Mouse (Mus musculus) cerebellum, adult 11-12 months (tissue): ENCODE measurements around the gene Sfta2.

Source experiments
- DNase-seq: peaks from one replicate; pipeline ENCODE4 v3.0.0; 2022

Gene Sfta2

DNA sequence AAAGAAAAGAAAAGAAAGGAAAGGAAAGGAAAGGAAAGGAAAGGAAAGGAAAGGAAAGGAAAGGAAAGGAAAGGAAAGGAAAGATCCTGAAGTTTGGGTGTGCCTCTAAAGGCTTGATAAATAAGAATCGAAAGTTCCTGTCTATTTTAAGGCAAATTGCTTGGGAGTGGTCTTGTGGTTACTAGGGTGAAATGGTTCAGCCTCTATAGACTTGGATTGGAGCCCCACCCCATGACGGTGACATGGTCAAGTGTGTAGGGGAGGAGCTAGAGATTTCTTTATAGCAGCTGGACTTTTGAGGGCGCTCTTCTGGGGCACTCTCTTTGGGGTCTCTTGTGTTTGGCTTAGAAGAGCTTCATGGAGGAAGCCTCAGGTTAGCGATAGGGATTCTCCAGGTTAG lies 7.6 kb upstream of the Sfta2 start:
- DNase-seq: no peak

DNA sequence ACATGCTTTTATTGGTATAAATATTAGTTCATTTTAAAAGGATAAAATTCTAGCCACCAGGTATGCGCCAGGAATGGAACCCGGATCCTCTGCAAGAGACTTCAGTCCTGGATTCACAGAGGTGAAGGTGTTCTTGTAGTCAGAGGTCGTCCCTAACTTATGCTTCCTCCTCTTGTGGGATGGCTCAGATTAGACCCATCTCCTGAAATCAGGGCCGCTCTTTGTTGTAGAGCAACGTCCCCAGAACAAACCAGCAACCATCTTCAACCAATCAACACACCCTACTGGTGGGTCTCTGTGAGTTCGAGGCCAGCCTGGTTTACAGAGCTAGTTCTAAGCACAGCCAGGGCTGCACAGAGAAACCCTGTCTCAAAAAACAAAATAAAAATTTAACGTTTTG lies 6.9 kb upstream of the Sfta2 start:
- no peak for DNase-seq

DNA sequence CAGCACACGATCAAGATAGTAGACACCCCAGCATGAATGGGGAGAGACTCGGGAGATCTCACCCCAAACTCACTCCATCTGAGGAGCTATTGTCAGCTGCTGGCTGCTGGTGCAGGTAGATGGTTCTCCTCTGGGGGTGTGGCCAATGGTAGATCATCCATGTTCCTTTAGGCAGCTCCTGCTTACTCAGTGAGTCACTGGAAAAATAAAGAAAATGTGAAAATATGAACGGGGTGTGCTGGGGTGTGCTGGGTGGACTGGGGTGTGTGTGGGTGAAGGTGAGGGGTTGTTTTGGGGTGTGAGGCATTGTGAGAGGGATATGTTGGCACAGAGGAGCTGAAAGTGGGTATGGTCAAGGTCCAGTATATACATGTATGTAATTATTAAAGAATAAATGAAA lies 4.0 kb upstream of the Sfta2 start:
- DNase-seq: no peak

DNA sequence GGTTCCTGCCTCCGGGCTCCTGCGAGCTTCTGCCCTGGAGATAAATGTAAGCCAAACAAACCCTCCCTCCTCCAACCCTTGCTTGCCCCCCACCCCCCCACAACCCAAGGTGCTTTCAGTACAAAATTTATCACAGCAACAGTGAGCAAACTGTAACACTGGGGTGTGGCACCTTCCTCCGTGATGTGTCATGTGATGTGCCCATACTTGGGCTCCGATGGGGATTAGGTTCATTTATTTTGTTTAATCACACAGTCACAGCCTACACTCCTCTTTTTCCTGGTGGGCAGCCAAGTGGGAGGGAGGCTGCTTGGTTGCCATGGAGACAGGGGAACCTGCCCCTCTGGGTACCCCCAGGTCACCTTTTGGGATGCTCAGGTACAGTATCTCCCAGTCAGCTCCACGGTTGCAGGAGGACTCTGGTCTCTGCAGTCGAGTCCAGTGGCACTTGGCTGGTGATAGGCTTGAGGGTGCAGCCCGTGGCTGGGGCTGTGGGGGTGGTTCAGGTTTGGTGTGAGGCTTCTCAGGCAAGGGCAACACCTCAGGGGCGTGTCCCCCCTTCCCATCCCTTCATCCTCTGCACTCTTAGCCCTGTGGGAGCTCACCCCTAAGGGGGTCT lies 496 bp downstream of the Sfta2 start:
- DNase-seq: no peak

DNA sequence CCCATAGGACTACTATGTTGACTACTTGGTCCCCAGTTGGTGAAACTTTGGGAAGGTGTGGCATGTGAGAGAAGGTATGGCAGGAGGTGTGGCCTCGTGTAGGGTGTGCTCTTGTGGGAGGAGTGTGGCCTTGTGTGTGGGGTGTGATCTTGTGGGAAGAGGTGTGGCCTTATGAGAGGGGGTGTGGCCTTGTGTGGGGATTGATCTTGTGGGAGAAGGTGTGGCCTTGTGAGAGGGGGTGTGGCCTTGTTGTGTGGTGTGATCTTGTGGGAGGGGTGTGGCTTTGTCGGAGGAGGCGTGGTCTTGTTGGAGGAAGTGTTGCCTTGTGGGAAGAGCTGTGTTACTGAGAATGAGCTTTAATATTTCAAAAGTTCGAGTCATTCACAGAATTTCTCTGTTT lies 15.8 kb downstream of the Sfta2 start:
- no peak for DNase-seq

DNA sequence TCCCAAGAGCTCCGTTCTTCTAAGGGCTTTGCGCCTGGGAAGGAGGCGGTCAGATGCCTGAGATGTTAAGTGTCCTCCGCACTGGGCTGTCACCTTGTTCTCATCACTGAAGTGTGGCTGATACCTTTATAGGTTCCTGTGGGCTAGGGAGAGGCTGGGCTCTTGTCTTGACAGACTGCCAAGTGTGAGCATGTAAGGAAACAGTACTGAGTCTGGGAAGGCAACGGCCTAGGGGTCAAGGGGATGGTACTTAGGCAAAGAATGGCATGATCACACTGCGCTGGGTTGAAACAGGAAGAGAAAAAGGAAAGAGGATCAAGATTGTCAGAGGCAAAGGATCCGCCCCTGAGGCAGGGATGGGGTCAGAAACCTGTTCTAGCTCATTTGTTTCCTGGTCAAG lies 25.2 kb downstream of the Sfta2 start, which contains the start of gene Gm9573:
Gene Gm9573 (minus strand): TSS at position 101 of the 400 bp plus-strand sequence.
- no peak for DNase-seq

DNA sequence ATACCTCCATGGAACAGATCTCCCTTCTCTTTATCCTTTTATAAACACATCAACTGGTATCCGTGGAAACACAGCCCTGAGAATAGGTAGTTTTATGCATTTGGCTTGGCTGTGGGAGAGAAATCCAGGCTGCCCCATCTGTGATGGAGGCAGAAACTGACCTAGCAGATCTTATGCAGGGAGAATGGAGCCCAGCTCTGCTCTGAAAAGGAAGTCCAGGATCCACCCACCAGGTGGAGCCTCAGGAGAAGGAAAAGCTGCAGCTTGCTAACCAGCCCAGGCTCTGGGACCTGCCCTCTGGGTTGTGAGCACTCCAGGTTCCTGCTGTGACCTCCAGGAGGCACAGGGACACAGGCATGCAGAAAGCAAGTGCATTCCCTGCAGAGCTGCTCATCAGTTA lies 32.6 kb downstream of the Sfta2 start:
- peak; percentile 10 for DNase-seq

DNA sequence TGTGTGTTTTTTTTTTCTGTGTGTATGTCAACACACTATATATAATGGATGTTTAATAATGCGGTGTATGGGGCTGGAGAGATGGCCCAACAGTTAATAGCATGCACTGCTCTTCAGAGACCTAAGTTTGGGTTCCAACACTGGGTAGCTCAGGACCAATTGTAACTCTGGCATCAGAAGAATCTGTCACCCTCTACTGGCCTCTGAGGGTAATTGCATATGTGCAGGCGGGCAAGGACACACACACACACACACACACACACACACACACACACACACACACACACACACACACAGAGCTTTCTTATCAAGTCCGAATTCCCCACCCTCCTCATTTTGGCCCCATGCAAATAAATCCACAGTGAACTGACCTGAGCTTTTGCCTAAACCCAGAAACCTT lies 33.9 kb downstream of the Sfta2 start:
- DNase-seq: no peak

DNA sequence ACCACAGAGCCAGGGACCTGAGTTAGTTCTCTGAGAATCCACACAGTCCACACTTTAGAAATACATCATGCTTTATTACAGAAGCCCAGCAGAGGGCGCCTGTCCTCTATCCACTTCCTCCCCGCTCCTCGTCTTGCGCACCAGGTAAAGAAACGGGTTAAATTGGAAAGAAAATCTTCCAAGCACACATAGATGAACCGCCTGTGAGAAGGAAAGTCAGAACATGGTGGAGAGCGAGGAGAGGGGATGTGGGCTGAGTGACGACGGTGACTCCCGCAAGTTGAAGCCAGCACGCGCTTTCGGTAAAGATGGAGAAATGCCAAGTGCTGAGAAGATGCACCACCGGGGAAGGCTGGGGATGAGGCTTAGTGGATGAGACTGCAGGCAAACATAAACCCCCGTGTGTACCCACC lies 34.4 kb downstream of the Sfta2 start:
- DNase-seq: peak; percentile 71

DNA sequence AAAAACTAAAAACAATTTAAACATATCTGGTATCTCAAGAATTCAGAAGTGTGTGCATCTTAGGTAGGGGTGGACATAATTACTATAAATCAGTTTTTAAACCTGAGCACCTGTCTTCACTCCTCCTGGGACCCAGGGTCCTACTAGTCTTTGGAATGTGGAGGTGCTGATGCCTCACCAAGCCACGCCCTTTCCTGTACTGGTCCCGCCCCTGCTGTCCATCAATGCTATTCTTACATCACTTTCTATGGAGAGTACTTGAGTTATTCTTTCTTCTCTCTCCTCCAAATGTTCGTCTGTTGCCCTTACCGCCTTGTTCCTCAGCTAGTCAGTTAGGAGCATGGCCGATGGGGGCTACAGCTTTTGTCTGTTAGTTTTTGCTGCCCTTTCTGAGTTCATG lies 35.0 kb downstream of the Sfta2 start:
- peak; percentile 44 for DNase-seq

DNA sequence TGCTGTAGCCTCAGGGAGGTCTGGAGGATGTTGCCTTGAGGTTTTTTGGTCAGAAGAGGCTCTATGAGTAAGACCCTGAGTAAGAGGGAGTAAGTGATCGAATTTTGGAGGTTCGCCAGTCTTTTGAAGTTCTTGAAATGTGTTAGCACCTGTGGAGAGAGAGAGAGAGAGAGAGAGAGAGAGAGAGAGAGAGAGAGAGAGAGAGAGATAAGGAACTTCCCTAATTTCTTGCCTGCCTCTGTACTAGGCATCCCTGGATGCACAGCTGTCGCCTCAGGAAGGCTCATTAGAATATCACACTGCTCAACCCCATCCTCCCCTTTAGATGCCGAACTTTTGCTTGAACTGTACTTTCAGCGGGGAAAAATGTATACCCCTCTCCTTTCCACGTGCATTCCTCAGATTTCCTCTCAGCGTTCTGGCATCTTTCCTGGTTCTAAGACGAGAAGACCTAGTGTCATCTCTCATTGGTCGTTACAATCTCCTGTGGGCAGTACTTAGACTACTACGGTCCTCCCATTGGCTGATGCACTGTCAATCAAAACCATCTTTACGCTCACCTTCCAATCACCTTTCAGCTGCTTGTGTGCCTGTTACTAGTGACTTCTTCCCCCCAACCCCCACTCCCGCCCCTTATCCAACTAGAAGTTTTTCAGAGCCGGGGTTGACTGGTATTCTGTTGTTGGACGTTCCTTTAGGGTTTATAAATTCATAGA lies 37.3 kb downstream of the Sfta2 start:
- DNase-seq: no peak

DNA sequence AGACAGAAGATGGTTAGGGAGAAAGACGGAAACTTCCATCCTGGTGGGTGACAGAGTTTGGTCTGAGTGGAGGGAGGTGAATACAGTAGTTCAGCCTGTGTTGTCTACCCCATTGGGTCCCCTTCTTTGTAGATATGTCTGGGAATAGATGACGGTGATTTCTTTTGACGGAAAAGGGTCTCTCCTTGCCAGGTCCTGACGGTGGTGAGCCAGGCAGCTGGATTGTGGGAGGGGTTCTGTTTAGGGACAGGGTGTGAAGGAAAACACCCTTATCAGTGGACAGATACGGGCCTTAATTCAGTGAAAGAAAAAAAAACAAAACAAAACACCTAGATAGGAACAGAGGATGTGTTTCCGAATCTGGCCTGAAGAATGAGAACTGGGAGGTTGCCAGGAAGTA lies 38.0 kb downstream of the Sfta2 start:
- no peak for DNase-seq

DNA sequence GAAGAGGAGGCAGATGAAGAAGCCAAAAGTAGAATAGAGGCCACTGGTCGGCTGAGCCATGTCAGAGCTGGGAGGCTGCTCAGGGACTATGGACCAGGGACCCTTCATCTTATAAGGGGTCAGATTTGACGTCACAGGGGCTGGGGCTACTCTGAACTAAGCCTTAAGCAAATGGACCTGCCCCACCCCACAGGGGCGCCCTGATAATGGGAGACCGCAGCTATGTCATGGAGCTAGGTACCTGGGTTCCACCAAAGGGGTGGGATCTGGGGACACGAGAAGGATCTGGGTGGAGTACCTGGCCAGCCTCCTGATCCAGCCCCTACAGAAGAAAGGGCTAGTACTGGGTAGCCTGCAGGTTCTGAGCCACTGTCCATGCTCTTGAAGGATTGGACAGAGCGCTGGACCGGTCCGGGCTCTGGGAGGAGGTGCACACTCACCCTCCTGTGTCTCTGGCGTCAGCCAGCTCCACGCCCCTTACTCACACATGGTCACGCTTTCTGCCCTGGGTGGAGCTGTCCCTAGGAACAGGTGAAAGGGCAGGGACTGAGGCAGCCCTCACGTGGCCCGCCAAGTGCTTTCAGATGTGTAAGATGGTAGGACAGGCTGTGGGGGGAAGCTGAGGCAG lies 42.4 kb downstream of the Sfta2 start, which contains the start of gene Mucl3:
Gene Mucl3 (minus strand): TSS at position 87 of the 628 bp plus-strand sequence.
- DNase-seq: no peak

DNA sequence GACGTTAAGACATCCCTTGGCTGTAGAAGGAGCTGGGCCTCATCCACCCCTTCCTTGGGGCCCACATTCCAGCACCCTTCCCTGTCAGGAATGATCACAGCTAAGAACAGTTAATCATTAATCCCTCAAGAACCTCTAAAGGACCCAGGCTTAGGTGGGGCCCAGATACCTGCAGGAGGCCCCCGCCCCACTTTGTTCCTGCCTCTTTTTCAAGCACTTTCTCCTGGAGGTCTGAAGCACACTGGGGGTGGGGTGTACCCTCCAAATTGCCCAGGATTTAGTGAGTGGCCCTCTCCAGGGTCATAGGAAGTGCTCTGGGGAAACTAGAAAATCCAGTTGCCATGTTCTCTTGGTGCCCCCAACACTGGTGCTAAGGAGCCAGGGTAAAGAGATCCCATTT lies 48.1 kb downstream of the Sfta2 start:
- DNase-seq: no peak

DNA sequence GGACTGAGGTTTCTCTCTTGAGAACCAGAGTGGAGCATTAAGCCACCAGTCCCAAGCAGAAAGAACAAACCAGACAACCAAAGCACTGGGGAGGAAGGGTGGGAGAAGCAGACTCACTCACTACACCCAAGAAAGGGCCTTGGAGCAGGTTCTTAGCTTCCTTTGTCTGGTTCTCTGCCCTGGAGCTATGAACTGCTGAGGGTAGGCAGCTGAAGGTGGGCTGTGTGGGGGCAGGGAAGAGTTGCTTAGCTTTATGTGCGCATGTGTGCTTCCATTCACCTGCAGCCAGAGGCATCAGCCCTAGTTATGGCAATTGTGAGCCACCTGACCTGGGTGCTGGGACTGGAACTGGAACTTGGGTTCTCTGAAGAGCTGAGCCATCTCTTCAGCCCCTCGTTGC lies 51.7 kb downstream of the Sfta2 start:
- no peak for DNase-seq

DNA sequence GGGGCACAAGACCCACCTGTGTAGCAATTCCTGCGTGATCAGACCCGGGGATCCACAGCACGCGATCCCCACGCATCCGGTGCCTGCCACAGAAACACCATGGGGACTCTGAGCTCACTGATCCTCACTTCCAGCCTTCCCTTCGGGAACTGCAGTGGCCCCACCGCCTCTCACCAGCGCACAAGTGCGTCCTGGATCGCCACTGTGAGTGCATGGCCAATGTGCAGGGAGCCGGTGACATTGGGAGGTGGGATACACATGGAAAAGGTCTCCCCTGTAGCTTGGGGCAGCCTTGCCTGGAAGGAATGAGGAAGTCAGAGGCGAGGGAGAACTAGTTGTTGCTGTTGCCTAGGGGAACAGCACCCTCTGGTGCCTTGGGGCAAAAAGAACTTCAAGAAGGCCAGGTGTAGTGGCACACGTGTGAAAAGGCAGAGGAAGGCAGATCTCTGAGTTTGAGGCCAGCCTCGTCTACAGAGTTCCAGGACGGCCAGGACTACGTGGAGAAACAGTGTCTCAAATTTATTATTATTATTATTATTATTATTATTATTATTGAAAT lies 64.7 kb downstream of the Sfta2 start:
- no peak for DNase-seq

DNA sequence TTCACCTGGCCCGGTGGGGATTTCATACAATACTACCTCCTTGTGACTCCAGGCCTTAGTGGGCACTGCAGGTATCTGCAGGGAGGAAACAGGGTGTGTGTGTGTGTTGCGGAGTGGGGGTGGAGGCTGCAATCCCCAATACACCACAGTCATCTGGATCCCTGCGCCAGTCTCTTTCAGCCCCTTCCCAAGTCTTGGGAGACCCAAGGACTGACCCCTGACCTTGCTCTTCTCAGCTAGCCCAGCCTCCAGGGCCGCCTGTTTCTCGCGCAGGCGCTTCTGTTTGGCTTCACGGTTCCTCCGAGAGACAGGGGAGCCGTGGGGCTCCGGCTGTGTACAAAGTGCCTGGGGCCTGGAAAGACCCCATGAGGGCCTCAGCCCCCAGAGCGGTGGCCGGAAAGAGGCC lies 65.5 kb downstream of the Sfta2 start:
- DNase-seq: no peak

DNA sequence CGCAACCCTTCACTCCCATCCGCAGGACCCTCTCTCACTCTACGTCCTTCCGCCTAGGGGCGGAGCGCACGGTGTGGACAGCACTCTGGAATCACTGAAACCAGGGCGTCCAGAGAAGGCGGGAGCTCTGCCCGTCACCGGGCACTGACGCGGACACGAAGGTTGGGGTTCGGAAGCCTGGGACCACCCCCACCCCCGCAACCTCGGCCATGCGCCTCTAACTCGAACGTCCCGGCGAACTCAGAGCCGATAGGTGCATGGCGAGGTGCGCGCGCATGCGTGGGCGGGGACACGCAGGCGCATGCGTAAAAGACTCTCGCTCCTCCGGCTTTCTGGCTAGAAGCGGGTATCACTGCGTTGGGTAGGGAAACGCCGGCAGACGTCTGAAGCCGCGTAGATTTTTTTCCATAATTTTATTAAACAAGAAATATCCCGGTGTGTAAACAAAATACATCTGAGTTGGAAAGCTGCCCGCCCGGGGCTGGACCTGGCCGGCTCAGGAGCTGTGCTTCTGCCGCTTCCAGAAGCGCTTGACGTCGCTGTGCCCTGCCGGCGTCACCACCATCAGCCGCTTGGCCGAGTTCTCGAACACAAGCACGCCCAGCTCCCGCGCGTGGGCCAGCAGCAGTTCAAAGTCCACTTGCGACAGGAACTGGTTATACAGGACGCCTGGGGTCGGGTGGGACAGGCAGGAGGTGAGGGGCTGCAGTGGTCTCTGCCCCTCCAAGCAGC lies 66.2 kb downstream of the Sfta2 start, which contains the start of gene Vars2:
Gene Vars2 (minus strand): TSS at position 259 of the 732 bp plus-strand sequence.
- peak; percentile 97 for DNase-seq

DNA sequence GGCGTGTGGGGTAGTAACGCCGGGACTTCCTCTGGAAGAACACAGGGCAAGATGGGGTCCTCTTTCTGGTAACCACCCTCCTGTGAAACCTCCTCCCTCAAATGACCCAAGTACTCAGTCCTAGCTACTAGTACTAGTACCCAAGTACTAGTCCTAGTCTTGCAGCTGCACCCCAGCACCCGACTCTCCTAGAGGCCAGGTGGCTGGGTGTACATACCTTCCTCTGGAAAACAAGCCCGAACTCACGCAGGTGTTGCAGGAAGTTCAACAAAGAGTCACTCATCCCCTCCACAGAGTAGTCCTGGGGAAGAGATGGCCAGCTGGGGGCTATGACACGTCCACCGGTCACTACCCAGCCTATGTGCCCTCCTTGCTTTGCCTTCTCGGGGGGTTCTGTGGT lies 68.4 kb downstream of the Sfta2 start:
- DNase-seq: no peak

DNA sequence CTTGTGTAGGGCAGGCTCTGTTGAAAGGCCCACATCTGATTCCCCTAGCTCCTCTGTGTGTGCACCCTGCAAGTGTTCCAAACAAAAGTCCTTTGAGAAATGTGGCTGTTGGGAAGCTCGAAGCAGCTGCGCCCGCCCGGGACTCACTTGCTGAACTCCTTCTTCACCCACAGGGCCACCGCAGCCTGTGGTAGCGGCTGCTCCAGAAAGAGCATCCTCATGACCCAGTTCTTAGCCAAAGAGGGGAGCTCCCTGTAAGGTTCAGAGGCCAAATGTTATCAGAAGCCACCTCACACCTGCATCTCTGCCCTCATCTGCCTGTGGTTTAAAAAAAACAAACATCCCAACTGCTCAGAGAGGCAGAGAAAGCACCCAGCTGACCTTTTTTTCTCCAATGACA lies 70.5 kb downstream of the Sfta2 start:
- DNase-seq: no peak

DNA sequence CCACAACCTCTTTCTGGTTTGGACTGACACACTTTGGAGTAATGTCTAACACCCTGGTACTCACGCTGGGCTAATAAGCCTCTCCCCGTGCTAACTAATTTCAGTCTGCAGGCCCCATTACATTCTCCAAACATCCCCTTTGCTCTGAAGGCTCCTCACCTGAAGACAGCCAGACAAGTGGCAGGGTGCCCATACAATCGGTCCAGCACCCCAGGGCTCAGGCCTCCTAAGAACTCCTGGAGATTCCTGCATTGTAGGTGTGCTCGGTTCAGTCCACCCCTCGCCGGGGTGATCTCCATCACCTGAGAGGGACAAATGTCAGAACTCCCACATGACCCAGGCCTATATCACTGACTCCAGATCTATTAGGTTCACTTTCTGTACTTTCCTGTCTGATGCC lies 71.2 kb downstream of the Sfta2 start:
- peak; percentile 58 for DNase-seq

DNA sequence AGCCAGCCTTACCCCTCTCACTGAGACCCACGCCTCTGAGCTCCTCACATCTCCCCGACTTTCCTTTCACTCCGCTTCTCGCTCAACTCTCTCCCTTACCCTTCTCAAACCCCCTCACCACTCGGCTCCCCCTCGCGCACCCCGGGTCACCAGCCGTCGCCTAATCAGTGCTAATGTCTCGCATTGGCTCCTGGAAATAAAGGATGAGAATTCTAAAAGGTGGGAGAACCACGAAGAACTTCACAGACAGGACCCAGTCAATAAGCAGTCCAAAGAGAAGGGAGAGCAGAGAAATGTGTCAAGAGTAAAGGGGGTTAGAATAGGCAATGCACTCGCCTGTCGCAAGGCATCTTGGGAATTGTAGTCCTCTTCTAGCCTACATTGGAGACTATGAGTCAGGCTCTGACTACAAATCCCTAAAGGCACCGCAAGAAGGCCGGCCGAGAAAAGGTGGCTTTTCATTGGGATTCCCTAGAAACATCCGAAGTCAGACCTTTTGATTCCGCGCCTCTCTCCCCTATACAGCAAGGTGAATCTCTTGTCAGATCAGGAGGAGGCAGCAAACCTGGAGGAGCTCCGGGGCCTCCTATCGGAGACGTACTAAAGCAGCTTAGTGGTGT lies 72.2 kb downstream of the Sfta2 start, which contains the start of gene Gtf2h4:
Gene Gtf2h4 (minus strand): TSS at position 324 of the 620 bp plus-strand sequence.
- peak; percentile 91 for DNase-seq

DNA sequence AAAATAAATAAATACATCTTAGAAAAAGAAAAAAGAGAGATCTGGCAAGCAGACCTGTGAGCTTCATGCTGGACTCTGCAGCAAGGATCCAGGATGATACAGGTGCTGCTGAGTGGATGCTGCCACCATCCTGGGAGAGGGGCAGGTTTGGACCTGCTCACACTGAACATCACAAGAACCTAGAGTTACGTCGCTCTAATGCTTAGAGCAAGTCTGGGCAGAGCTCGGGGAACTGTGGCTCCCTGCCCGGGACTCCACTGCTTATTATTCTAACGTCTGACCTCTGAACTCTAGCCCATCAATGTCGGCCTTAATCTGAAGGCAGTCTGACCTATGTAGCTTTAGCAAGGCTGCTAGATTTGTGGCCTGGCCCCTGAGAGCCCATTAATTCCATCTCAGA lies 79.2 kb downstream of the Sfta2 start:
- no peak for DNase-seq
